Mouse (Mus musculus) G1E (cell line): ENCODE results near the gene Vmn1r45. TPM values are rescaled to one million over a fixed set of nuclear protein-coding genes. Genes with fewer than 3 reads are reported as not detected.

Experiments
- ATAC-seq: 2 replicates; pipeline ENCODE4 v1.8.0; 2016; ENCODE audit warnings: mild to moderate bottlenecking; ENCODE audit not compliant: insufficient number of reproducible peaks, poor library complexity, low FRiP score, severe bottlenecking; ENCODE audit errors: extremely low read depth
- DNase-seq: peaks from one replicate; pipeline ENCODE4 v3.0.0; 2012; ENCODE audit warnings: low spot score
- H3K27me3 ChIP-seq: 2 replicates; pipeline ENCODE4 v1.6.1; 2012; ENCODE audit warnings: mild to moderate bottlenecking, low read length, inconsistent platforms; ENCODE audit not compliant: insufficient read depth
- H3K36me3 ChIP-seq: replicated peaks from 2 replicates; pipeline ENCODE3; 2012; ENCODE audit warnings: mild to moderate bottlenecking, inconsistent platforms
- H3K4me1 ChIP-seq: 2 replicates; pipeline ENCODE4 v1.6.1; 2012; ENCODE audit warnings: low read depth, low read length, inconsistent platforms, mixed read lengths; ENCODE audit not compliant: insufficient read depth
- H3K4me3 ChIP-seq: 2 replicates; pipeline ENCODE4 v1.5.1; 2012; ENCODE audit warnings: low read depth, mild to moderate bottlenecking, inconsistent platforms, low read length, moderate library complexity, mixed read lengths
- H3K9me3 ChIP-seq: replicated peaks from 2 replicates; pipeline ENCODE4 v1.6.1; 2012; ENCODE audit warnings: inconsistent platforms
- CTCF ChIP-seq: IDR thresholded peaks from 2 replicates; pipeline ENCODE4 v1.5.1; 2012; ENCODE audit warnings: low read depth, low read length, inconsistent platforms, mixed read lengths
- GATA1 ChIP-seq: IDR thresholded peaks from 2 replicates; pipeline ENCODE4 v1.6.1; 2012; ENCODE audit warnings: borderline replicate concordance, low read length, inconsistent platforms, mixed read lengths
- GATA2 ChIP-seq: IDR thresholded peaks from 2 replicates; pipeline ENCODE4 v1.6.1; 2012; ENCODE audit warnings: low read depth, low read length, inconsistent platforms, borderline replicate concordance
- POLR2AphosphoS5 ChIP-seq: IDR thresholded peaks from 2 replicates; pipeline ENCODE4 v1.6.1; 2012; ENCODE audit warnings: low read depth, low read length, inconsistent platforms; ENCODE audit not compliant: insufficient replicate concordance
- TAL1 ChIP-seq: conservative IDR thresholded peaks from 2 replicates; pipeline ENCODE4 v1.6.1; 2012; ENCODE audit warnings: low read depth, low read length, inconsistent platforms, mixed read lengths
- polyA plus RNA-seq: library from polyadenylated mRNA; stranded (reverse); fragments of >175 nt; gene quantifications from 2 replicates; pipeline ENCODE4 v1.2.3, GENCODE M21; 2012
- total RNA-seq, 2 experiments: library from RNA; stranded (forward) in 1 of 2; stranded (reverse) in 1 of 2; fragments of 200-1000 nt in 1 of 2; fragments of >200 nt in 1 of 2; fragmentation: Nextera tagmentation in 1 of 2; gene quantifications; 2 replicates each; pipeline ENCODE4 v1.2.3; 2014 to 2017

The Vmn1r45 gene
- total and polyA plus RNA-seq, 3 experiments, result 0.11 TPM; not detected in 2

- H3K4me3 ChIP-seq, result no peak within 1 kb of the TSS
- ATAC-seq, result no peak
- no peaks in the 10 kb centered on the region for H3K36me3 ChIP-seq
- no peaks in the 10 kb centered on the region for H3K4me1 ChIP-seq
- TF ChIP-seq CTCF (no peak), GATA2 (no peak), POLR2AphosphoS5 (no peak), GATA1 (no peak), TAL1 (no peak)
- H3K9me3 ChIP-seq, result no peaks in the 10 kb centered on the region
- no peaks in the 10 kb centered on the region for H3K27me3 ChIP-seq
- no peak for DNase-seq
These were observed 57.0 kb downstream of the Vmn1r45 start, which contains the start of gene Vmn1r44 for GRCm38 (mm10) chr6:89883360-89883759. Gene Vmn1r44 (plus strand): TSS chr6:89883660.

Other genes with a start within 250 kb of the Vmn1r45 start
- gene Vmn1r40, start 233.1 kb downstream of the Vmn1r45 start, total RNA-seq (2014; fragmentation: Nextera tagmentation), result not detected in 2 replicates
- 0.06 and 0.16 TPM in 2 replicates for gene Vmn1r40, start 233.1 kb downstream of the Vmn1r45 start, total RNA-seq (2017)
- not detected in 2 replicates for gene Vmn1r40, start 233.1 kb downstream of the Vmn1r45 start, polyA plus RNA-seq
- gene Vmn1r41, start 199.8 kb downstream of the Vmn1r45 start, total RNA-seq (2014; fragmentation: Nextera tagmentation), result not detected in 2 replicates
- 0.16 and 0.58 TPM in 2 replicates for gene Vmn1r41, start 199.8 kb downstream of the Vmn1r45 start, total RNA-seq (2017)
- gene Vmn1r41, start 199.8 kb downstream of the Vmn1r45 start, polyA plus RNA-seq, result not detected in 2 replicates
- not detected in 2 replicates for gene Vmn1r42, start 64.2 kb downstream of the Vmn1r45 start, total RNA-seq (2014; fragmentation: Nextera tagmentation)
- gene Vmn1r42, start 64.2 kb downstream of the Vmn1r45 start, total RNA-seq (2017), result 0.11 and 0.12 TPM in 2 replicates
- not detected in 2 replicates for gene Vmn1r42, start 64.2 kb downstream of the Vmn1r45 start, polyA plus RNA-seq
- not detected in 2 replicates for gene Vmn1r43, start 64.2 kb downstream of the Vmn1r45 start, total RNA-seq (2014; fragmentation: Nextera tagmentation)
- gene Vmn1r43, start 64.2 kb downstream of the Vmn1r45 start, total RNA-seq (2017), result 0.05 and 0.17 TPM in 2 replicates
- not detected in 2 replicates for gene Vmn1r43, start 64.2 kb downstream of the Vmn1r45 start, polyA plus RNA-seq
- not detected in 2 replicates for gene Vmn1r44, start 56.9 kb downstream of the Vmn1r45 start, total RNA-seq (2014; fragmentation: Nextera tagmentation)
- gene Vmn1r44, start 56.9 kb downstream of the Vmn1r45 start, total RNA-seq (2017), result 0.27 and 0.29 TPM in 2 replicates
- not detected in 2 replicates for gene Vmn1r44, start 56.9 kb downstream of the Vmn1r45 start, polyA plus RNA-seq
- gene Vmn1r46, start 28.7 kb upstream of the Vmn1r45 start, total RNA-seq (2014; fragmentation: Nextera tagmentation), result not detected in 2 replicates
- 0.11 and 0.12 TPM in 2 replicates for gene Vmn1r46, start 28.7 kb upstream of the Vmn1r45 start, total RNA-seq (2017)
- not detected in 2 replicates for gene Vmn1r46, start 28.7 kb upstream of the Vmn1r45 start, polyA plus RNA-seq
- gene Vmn1r47, start 75.5 kb upstream of the Vmn1r45 start, total RNA-seq (2014; fragmentation: Nextera tagmentation), result not detected in 2 replicates
- 0.16 and 0.17 TPM in 2 replicates for gene Vmn1r47, start 75.5 kb upstream of the Vmn1r45 start, total RNA-seq (2017)
- gene Vmn1r47, start 75.5 kb upstream of the Vmn1r45 start, polyA plus RNA-seq, result not detected in 2 replicates
- not detected in 2 replicates for gene Vmn1r48, start 96.2 kb upstream of the Vmn1r45 start, total RNA-seq (2014; fragmentation: Nextera tagmentation)
- not detected in 2 replicates for gene Vmn1r48, start 96.2 kb upstream of the Vmn1r45 start, total RNA-seq (2017)
- gene Vmn1r48, start 96.2 kb upstream of the Vmn1r45 start, polyA plus RNA-seq, result not detected in 2 replicates
- not detected in 2 replicates for gene Vmn1r49, start 137.9 kb upstream of the Vmn1r45 start, total RNA-seq (2014; fragmentation: Nextera tagmentation)
- 0.16 and 0.17 TPM in 2 replicates for gene Vmn1r49, start 137.9 kb upstream of the Vmn1r45 start, total RNA-seq (2017)
- gene Vmn1r49, start 137.9 kb upstream of the Vmn1r45 start, polyA plus RNA-seq, result not detected in 2 replicates
- gene Vmn1r50, start 160.8 kb upstream of the Vmn1r45 start, total RNA-seq (2014; fragmentation: Nextera tagmentation), result not detected in 2 replicates
- gene Vmn1r50, start 160.8 kb upstream of the Vmn1r45 start, total RNA-seq (2017), result 0.27 TPM in 1 of 2 replicates, not detected in the other
- gene Vmn1r50, start 160.8 kb upstream of the Vmn1r45 start, polyA plus RNA-seq, result not detected in 2 replicates
- gene Vmn1r51, start 182.0 kb upstream of the Vmn1r45 start, total RNA-seq (2014; fragmentation: Nextera tagmentation), result not detected in 2 replicates
- gene Vmn1r51, start 182.0 kb upstream of the Vmn1r45 start, total RNA-seq (2017), result 0.11 and 0.17 TPM in 2 replicates
- gene Vmn1r51, start 182.0 kb upstream of the Vmn1r45 start, polyA plus RNA-seq, result not detected in 2 replicates
- gene Vmn1r52, start 234.2 kb upstream of the Vmn1r45 start, total RNA-seq (2014; fragmentation: Nextera tagmentation), result not detected in 2 replicates
- 0.11 TPM in 1 of 2 replicates, not detected in the other for gene Vmn1r52, start 234.2 kb upstream of the Vmn1r45 start, total RNA-seq (2017)
- not detected in 2 replicates for gene Vmn1r52, start 234.2 kb upstream of the Vmn1r45 start, polyA plus RNA-seq